Mouse (Mus musculus) stomach, embryonic 16.5 days (tissue): ENCODE measurements around the gene Dlx2. TPM values are rescaled to one million over a fixed set of nuclear protein-coding genes. Genes with fewer than 3 reads are reported as not detected.

ENCODE experiments used
- ATAC-seq: fragments of 200-750 bp; cut with Nextera tagmentation; 2 replicates; pipeline ENCODE4 v1.8.0; 2017; ENCODE audit warnings: moderate number of reproducible peaks, moderate TSS enrichment; ENCODE audit not compliant: insufficient read depth, low FRiP score
- H3K27ac ChIP-seq: fragments of 300-500 bp; sonication (generic); 2 replicates; pipeline ENCODE4 v1.5.1; 2014; ENCODE audit warnings: low read length
- H3K27me3 ChIP-seq: fragments of 300-500 bp; sonication (generic); 2 replicates; pipeline ENCODE4 v1.6.1; 2014; ENCODE audit warnings: low read length, control low read depth, mixed read lengths; ENCODE audit not compliant: control insufficient read depth, insufficient read depth
- H3K36me3 ChIP-seq: fragments of 300-500 bp; sonication (generic); 2 replicates; pipeline ENCODE4 v1.6.1; 2014; ENCODE audit warnings: low read length; ENCODE audit not compliant: control insufficient read depth, insufficient read depth
- H3K4me1 ChIP-seq: fragments of 300-500 bp; sonication (generic); 2 replicates; pipeline ENCODE4 v1.6.1; 2014; ENCODE audit warnings: low read length, control low read depth, mixed read lengths; ENCODE audit not compliant: control insufficient read depth, insufficient read depth
- H3K4me2 ChIP-seq: fragments of 300-500 bp; sonication (generic); 2 replicates; pipeline ENCODE4 v1.6.1; 2014; ENCODE audit warnings: low read depth, low read length, mixed read lengths
- H3K4me3 ChIP-seq: fragments of 300-500 bp; sonication (generic); replicated peaks from 2 replicates; pipeline ENCODE4 v1.5.1; 2014; ENCODE audit warnings: mild to moderate bottlenecking, low read length
- H3K9ac ChIP-seq: fragments of 300-500 bp; sonication (generic); 2 replicates; pipeline ENCODE4 v1.6.1; 2014; ENCODE audit warnings: low read length
- H3K9me3 ChIP-seq: fragments of 300-500 bp; sonication (generic); replicated peaks from 2 replicates; pipeline ENCODE4 v1.6.1; 2016; ENCODE audit warnings: low read length, control low read depth; ENCODE audit not compliant: control insufficient read depth
- WGBS: fragments of 180-500 bp; shearing (Covaris S2); extraction: QIAGEN DNeasy Blood & Tissue Kit; methylation state at CpG from one replicate; pipeline ENCODE4 v1.1.7; 2014; 5-methylcytosine and 5-hydroxymethylcytosine counted together
- polyA plus RNA-seq: library from polyadenylated mRNA; unstranded; fragments of >200 nt; fragmentation: Nextera tagmentation; extraction: Ambion mirVana; gene quantifications from 2 replicates; pipeline ENCODE4 v1.2.1, GENCODE M21; 2015

Gene Dlx2
- polyA plus RNA-seq, 1 experiment from 2014 or later = 2.2 TPM

- 49% methylated on average over 5 of the region's 5 CpGs for WGBS
- no peak for ATAC-seq
- no peak overlapping the region for H3K4me2 ChIP-seq
- H3K9me3 ChIP-seq = no peaks in the 10 kb centered on the region
- no peaks in the 10 kb centered on the region for H3K27me3 ChIP-seq
- H3K4me3 ChIP-seq = no peak overlapping the region
- H3K4me1 ChIP-seq = no peaks in the 10 kb centered on the region
- no peak overlapping the region for H3K27ac ChIP-seq
- no peaks in the 10 kb centered on the region for H3K36me3 ChIP-seq
- no peak overlapping the region for H3K9ac ChIP-seq
Measured at GRCm38 (mm10) chr2:71497175-71497574, 49.4 kb downstream of the Dlx2 start.

GRCm38 (mm10) chr2:71494971-71495370 is 51.6 kb downstream of the Dlx2 start:
- Histone ChIP-seq H3K4me3 (no peak overlapping the region), H3K4me1 (no peaks in the 10 kb centered on the region), H3K36me3 (no peaks in the 10 kb centered on the region), H3K9me3 (no peaks in the 10 kb centered on the region), H3K27ac (no peak overlapping the region), H3K27me3 (no peaks in the 10 kb centered on the region), H3K9ac (no peak overlapping the region), H3K4me2 (no peak overlapping the region)
- ATAC-seq = no peak
- 33% methylated on average over 4 of the region's 4 CpGs for WGBS

- no peak overlapping the region for H3K4me2 ChIP-seq
- H3K9me3 ChIP-seq = no peaks in the 10 kb centered on the region
- H3K36me3 ChIP-seq = no peaks in the 10 kb centered on the region
- no peaks in the 10 kb centered on the region for H3K4me1 ChIP-seq
- H3K27me3 ChIP-seq = no peaks in the 10 kb centered on the region
- no peak overlapping the region for H3K27ac ChIP-seq
- WGBS = 65% methylated on average over 10 of the region's 10 CpGs
- H3K9ac ChIP-seq = no peak overlapping the region
- ATAC-seq = no peak
- H3K4me3 ChIP-seq = no peak overlapping the region
Measured at GRCm38 (mm10) chr2:71494503-71494902, 52.1 kb downstream of the Dlx2 start.

Other genes with a start within 250 kb of the Dlx2 start
- gene Slc25a12, start 179.0 kb downstream of the Dlx2 start, polyA plus RNA-seq = 43.6 TPM in 2 replicates
- 98.1 and 108 TPM in 2 replicates for gene Hat1, start 157.8 kb downstream of the Dlx2 start, polyA plus RNA-seq
- gene Metap1d, start 93.5 kb downstream of the Dlx2 start, polyA plus RNA-seq = 34.6 and 40.1 TPM in 2 replicates
- gene Dlx1, start 18.6 kb downstream of the Dlx2 start, polyA plus RNA-seq = 7.3 and 11.6 TPM in 2 replicates
- 40.7 and 47.1 TPM in 2 replicates for gene Itga6, start 198.9 kb upstream of the Dlx2 start, polyA plus RNA-seq